Mouse (Mus musculus): ENCODE data around the gene Ppp1r14c. TPM values are rescaled to one million over a fixed set of nuclear protein-coding genes. Genes with fewer than 3 reads are reported as not detected.

The Ppp1r14c gene
- polyA plus RNA-seq, 1 experiment from 2014 or later: 14.4 TPM

- Histone ChIP-seq H3K27me3 (no peaks in the 10 kb centered on the region), H3K4me1 (0 out of 2 replicates have a peak, but pooled peaks cover 3% of the 10 kb centered on the region), H3K9me3 (no peaks in the 10 kb centered on the region), H3K27ac (no peak overlapping the region), H3K9ac (no peak overlapping the region), H3K4me2 (no peak overlapping the region), H3K36me3 (no peaks in the 10 kb centered on the region), H3K4me3 (no peak overlapping the region)
- 90% methylated on average over 4 of the region's 4 CpGs for WGBS
- no peak for ATAC-seq (ENCODE audit: insufficient number of reproducible peaks, low FRiP score, low TSS enrichment, low read depth)
Observed at GRCm38 (mm10) chr10:3404362-3404761, 38.5 kb downstream of the Ppp1r14c start.

- ATAC-seq (ENCODE audit: insufficient number of reproducible peaks, low FRiP score, low TSS enrichment, low read depth): no peak
- no peaks in the 10 kb centered on the region for H3K27me3 ChIP-seq
- no peak overlapping the region for H3K9ac ChIP-seq
- 0 out of 2 replicates have a peak, but pooled peaks cover 3% of the 10 kb centered on the region for H3K4me1 ChIP-seq
- WGBS: 71% methylated on average over 2 of the region's 2 CpGs
- no peak overlapping the region for H3K4me3 ChIP-seq
- no peak overlapping the region for H3K27ac ChIP-seq
- H3K9me3 ChIP-seq: no peaks in the 10 kb centered on the region
- H3K4me2 ChIP-seq: no peak overlapping the region
- H3K36me3 ChIP-seq: no peaks in the 10 kb centered on the region
Observed at GRCm38 (mm10) chr10:3406280-3406679, 40.4 kb downstream of the Ppp1r14c start.

GRCm38 (mm10) chr10:3408036-3408661 is 42.3 kb downstream of the Ppp1r14c start:
- H3K36me3 ChIP-seq: no peaks in the 10 kb centered on the region
- WGBS: 60% methylated on average over 6 of the region's 6 CpGs
- no peak overlapping the region for H3K9ac ChIP-seq
- H3K27me3 ChIP-seq: no peaks in the 10 kb centered on the region
- H3K4me2 ChIP-seq: no peak overlapping the region
- no peak for ATAC-seq (ENCODE audit: insufficient number of reproducible peaks, low FRiP score, low TSS enrichment, low read depth)
- H3K4me1 ChIP-seq: 0 out of 2 replicates have a peak, but pooled peaks cover 3% of the 10 kb centered on the region
- H3K4me3 ChIP-seq: no peak overlapping the region
- no peak overlapping the region for H3K27ac ChIP-seq
- no peaks in the 10 kb centered on the region for H3K9me3 ChIP-seq

GRCm38 (mm10) chr10:3408699-3409098 is 42.8 kb downstream of the Ppp1r14c start:
- no peaks in the 10 kb centered on the region for H3K36me3 ChIP-seq
- H3K9ac ChIP-seq: no peak overlapping the region
- no peak overlapping the region for H3K4me2 ChIP-seq
- H3K27me3 ChIP-seq: no peaks in the 10 kb centered on the region
- H3K27ac ChIP-seq: no peak overlapping the region
- no peaks in the 10 kb centered on the region for H3K9me3 ChIP-seq
- no peak overlapping the region for H3K4me3 ChIP-seq
- no peak for ATAC-seq (ENCODE audit: insufficient number of reproducible peaks, low FRiP score, low TSS enrichment, low read depth)
- WGBS: 51% methylated on average over 3 of the region's 3 CpGs
- 0 out of 2 replicates have a peak, but pooled peaks cover 3% of the 10 kb centered on the region for H3K4me1 ChIP-seq

- Histone ChIP-seq H3K4me2 (no peak overlapping the region), H3K9ac (no peak overlapping the region), H3K36me3 (no peaks in the 10 kb centered on the region), H3K27me3 (no peaks in the 10 kb centered on the region), H3K4me1 (0 out of 2 replicates have a peak, but pooled peaks cover 3% of the 10 kb centered on the region), H3K9me3 (no peaks in the 10 kb centered on the region), H3K4me3 (no peak overlapping the region), H3K27ac (no peak overlapping the region)
- no peak for ATAC-seq (ENCODE audit: insufficient number of reproducible peaks, low FRiP score, low TSS enrichment, low read depth)
- 67% methylated on average over 3 of the region's 3 CpGs for WGBS
Observed at GRCm38 (mm10) chr10:3411222-3411621, 45.4 kb downstream of the Ppp1r14c start.

GRCm38 (mm10) chr10:3411639-3412038 is 45.8 kb downstream of the Ppp1r14c start:
- ATAC-seq (ENCODE audit: insufficient number of reproducible peaks, low FRiP score, low TSS enrichment, low read depth): 0 out of 2 replicates have a peak, but pooled peaks have one; percentile 40
- no peak overlapping the region for H3K9ac ChIP-seq
- H3K4me2 ChIP-seq: no peak overlapping the region
- H3K9me3 ChIP-seq: no peaks in the 10 kb centered on the region
- H3K27me3 ChIP-seq: no peaks in the 10 kb centered on the region
- no peak overlapping the region for H3K4me3 ChIP-seq
- no peak overlapping the region for H3K27ac ChIP-seq
- 77% methylated on average over 2 of the region's 2 CpGs for WGBS
- H3K36me3 ChIP-seq: no peaks in the 10 kb centered on the region
- H3K4me1 ChIP-seq: 0 out of 2 replicates have a peak, but pooled peaks cover 3% of the 10 kb centered on the region

- Histone ChIP-seq H3K9me3 (no peaks in the 10 kb centered on the region), H3K27ac (no peak overlapping the region), H3K4me1 (no peaks in the 10 kb centered on the region), H3K4me2 (no peak overlapping the region), H3K9ac (no peak overlapping the region), H3K27me3 (no peaks in the 10 kb centered on the region), H3K36me3 (no peaks in the 10 kb centered on the region), H3K4me3 (no peak overlapping the region)
- 58% methylated on average over 5 of the region's 5 CpGs for WGBS
- no peak for ATAC-seq (ENCODE audit: insufficient number of reproducible peaks, low FRiP score, low TSS enrichment, low read depth)
Observed at GRCm38 (mm10) chr10:3414813-3415212, 49.0 kb downstream of the Ppp1r14c start.

GRCm38 (mm10) chr10:3416565-3416964 is 50.7 kb downstream of the Ppp1r14c start:
- Histone ChIP-seq H3K9me3 (no peaks in the 10 kb centered on the region), H3K9ac (no peak overlapping the region), H3K36me3 (no peaks in the 10 kb centered on the region), H3K27ac (no peak overlapping the region), H3K27me3 (no peaks in the 10 kb centered on the region), H3K4me1 (no peaks in the 10 kb centered on the region), H3K4me2 (no peak overlapping the region), H3K4me3 (no peak overlapping the region)
- no peak for ATAC-seq (ENCODE audit: insufficient number of reproducible peaks, low FRiP score, low TSS enrichment, low read depth)
- WGBS: 25% methylated on average over 4 of the region's 4 CpGs

- no peaks in the 10 kb centered on the region for H3K9me3 ChIP-seq
Observed at GRCm38 (mm10) chr10:3417408-3417807, 51.6 kb downstream of the Ppp1r14c start.

GRCm38 (mm10) chr10:3424016-3424415 is 58.2 kb downstream of the Ppp1r14c start:
- no peaks in the 10 kb centered on the region for H3K4me1 ChIP-seq
- no peak for ATAC-seq (ENCODE audit: insufficient number of reproducible peaks, low FRiP score, low TSS enrichment, low read depth)
- no peaks in the 10 kb centered on the region for H3K36me3 ChIP-seq
- no peak overlapping the region for H3K9ac ChIP-seq
- H3K4me2 ChIP-seq: no peak overlapping the region
- no peak overlapping the region for H3K4me3 ChIP-seq
- no peaks in the 10 kb centered on the region for H3K27me3 ChIP-seq
- H3K27ac ChIP-seq: no peak overlapping the region
- H3K9me3 ChIP-seq: no peaks in the 10 kb centered on the region

More at GRCm38 (mm10) chr10:3417408-3417807, 51.6 kb downstream of the Ppp1r14c start:
- Histone ChIP-seq H3K4me3 (no peak overlapping the region), H3K27ac (no peak overlapping the region), H3K36me3 (no peaks in the 10 kb centered on the region), H3K27me3 (no peaks in the 10 kb centered on the region), H3K4me2 (no peak overlapping the region), H3K9ac (no peak overlapping the region), H3K4me1 (no peaks in the 10 kb centered on the region)
- ATAC-seq (ENCODE audit: insufficient number of reproducible peaks, low FRiP score, low TSS enrichment, low read depth): no peak
- WGBS: 48% methylated on average over 4 of the region's 4 CpGs

- Histone ChIP-seq H3K27me3 (no peaks in the 10 kb centered on the region), H3K4me3 (no peak overlapping the region), H3K4me1 (no peaks in the 10 kb centered on the region), H3K36me3 (no peaks in the 10 kb centered on the region), H3K4me2 (no peak overlapping the region), H3K9me3 (no peaks in the 10 kb centered on the region), H3K27ac (no peak overlapping the region), H3K9ac (no peak overlapping the region)
- 47% methylated on average over 3 of the region's 3 CpGs for WGBS
- ATAC-seq (ENCODE audit: insufficient number of reproducible peaks, low FRiP score, low TSS enrichment, low read depth): no peak
Observed at GRCm38 (mm10) chr10:3427689-3428399, 62.0 kb downstream of the Ppp1r14c start.

- H3K27me3 ChIP-seq: no peaks in the 10 kb centered on the region
- H3K36me3 ChIP-seq: no peaks in the 10 kb centered on the region
- no peak overlapping the region for H3K9ac ChIP-seq
- no peak overlapping the region for H3K27ac ChIP-seq
- H3K4me1 ChIP-seq: no peaks in the 10 kb centered on the region
- no peak overlapping the region for H3K4me2 ChIP-seq
- no peak overlapping the region for H3K4me3 ChIP-seq
- H3K9me3 ChIP-seq: no peaks in the 10 kb centered on the region
- ATAC-seq (ENCODE audit: insufficient number of reproducible peaks, low FRiP score, low TSS enrichment, low read depth): no peak
- 91% methylated on average over 8 of the region's 8 CpGs for WGBS
Observed at GRCm38 (mm10) chr10:3434848-3435474, 69.1 kb downstream of the Ppp1r14c start.

Data from limb, embryonic 15.5 days (tissue).